Comparison of ENCODE assay signal across 9 mouse cellular contexts in genomic region chr6:113822417-113822816, GRCm38 (mm10).
DNase-seq lines count a peak whose midpoint lies in the region; TF ChIP-seq lines count a peak whose summit lies in the region.
"Had no signal": no experiment of that assay in that cellular context is flagged by ENCODE, and none has a peak within 500 bp of the region (broad histone marks: within the 10 kb centered on the region; RNA-seq: fewer than 3 reads in every experiment).

No protein-coding gene starts in this region.

- no peaks in the 10 kb centered on the region for H3K36me3 ChIP-seq in ES-Bruce4 (ENCODE audit: control insufficient read depth, insufficient read depth, low read length, poor library complexity, severe bottlenecking)
- H3K36me3 ChIP-seq: hindbrain, embryonic 15.5 days had no signal

- H3K27me3 ChIP-seq in ES-Bruce4 (ENCODE audit: control insufficient read depth, insufficient read depth, low read length, poor library complexity, severe bottlenecking): no peaks in the 10 kb centered on the region
- H3K27me3 ChIP-seq: hindbrain, embryonic 15.5 days had no signal

- no peaks in the 10 kb centered on the region for H3K4me1 ChIP-seq in ES-Bruce4 (ENCODE audit: control insufficient read depth, insufficient read depth, low read length)

- no peak overlapping the region for H3K27ac ChIP-seq in gastrocnemius, adult 2 months
- no peak overlapping the region for H3K27ac ChIP-seq in ES-Bruce4 (ENCODE audit: insufficient read depth, low read length)
- H3K27ac ChIP-seq: hindbrain, embryonic 15.5 days had no signal

- intact Hi-C loops in gastrocnemius, adult 2 months (cut with DNase I): no loop called here
- intact Hi-C loops in heart, postnatal 10 days (cut with DNase I): no loop called here
- intact Hi-C loops in left cerebral cortex, postnatal 25 days (cut with DNase I): no loop called here

- TF ChIP-seq POLR2A in ES-Bruce4 (IDR thresholded peaks at IDR 0.05; ENCODE audit: insufficient read depth, low read length): no peak

- no peak for TF ChIP-seq EP300 in ES-Bruce4 (IDR thresholded peaks at IDR 0.05; ENCODE audit: insufficient read depth, low read depth, low read length)

- DNase-seq in gastrocnemius, adult 2 months: no peak
- no peak for DNase-seq in gastrocnemius, postnatal 4 days (ENCODE audit: low spot score in 2 of 2)
- DNase-seq in cerebellum, adult 18-20 months: peak; percentile 80 to 92
- DNase-seq in heart, postnatal 10 days: peak; percentile 11 to 44
- peak; percentile 60 to 72 for DNase-seq in left cerebral cortex, postnatal 25 days (ENCODE audit: low spot score in 2 of 2)
- DNase-seq in retina, embryonic 14.5 days (ENCODE audit: low spot score): peak; percentile 75
- no peak for DNase-seq in urinary bladder, postnatal 14 days (ENCODE audit: low spot score)

- no peak overlapping the region for H3K4me3 ChIP-seq in gastrocnemius, adult 2 months
- no peak overlapping the region for H3K4me3 ChIP-seq in ES-Bruce4 (ENCODE audit: low read depth, low read length)
- H3K4me3 ChIP-seq: hindbrain, embryonic 15.5 days had no signal

- H3K9me3 ChIP-seq in ES-Bruce4 (replicated peaks; ENCODE audit: control insufficient read depth, insufficient read depth, low read length, poor library complexity, severe bottlenecking): no peaks in the 10 kb centered on the region
- H3K9me3 ChIP-seq: hindbrain, embryonic 15.5 days had no signal

- peak; percentile 59 for TF ChIP-seq CTCF in gastrocnemius, adult 2 months (IDR thresholded peaks at IDR 0.05)
- TF ChIP-seq CTCF in ES-Bruce4 (IDR thresholded peaks at IDR 0.05; ENCODE audit: low read depth, low read length): peak; percentile 79

- H3K9ac ChIP-seq in ES-Bruce4 (ENCODE audit: low read depth, poor library complexity, severe bottlenecking): no peak overlapping the region
- H3K9ac ChIP-seq: hindbrain, embryonic 15.5 days had no signal

Comparison
In these comparisons a context has a peak if more than half of its experiments do, and no peak if none do; other contexts are left out.
1. DNase-seq: peak in cerebellum, adult 18-20 months (2 of 2), heart, postnatal 10 days (2 of 2), left cerebral cortex, postnatal 25 days (2 of 2) and retina, embryonic 14.5 days (single experiment); none in gastrocnemius, adult 2 months (single experiment), gastrocnemius, postnatal 4 days (0 of 2) and urinary bladder, postnatal 14 days (single experiment).